Mouse (Mus musculus) megakaryocyte, adult 5-6 weeks (primary cell): ENCODE measurements around the gene Sstr4. TPM values are rescaled to one million over a fixed set of nuclear protein-coding genes. Genes with fewer than 3 reads are reported as not detected.

ENCODE experiments used
- ATAC-seq: 2 replicates; pipeline ENCODE4 v1.8.0; 2016; ENCODE audit warnings: mild to moderate bottlenecking, inconsistent platforms; ENCODE audit not compliant: poor library complexity, severe bottlenecking
- total RNA-seq, 2 experiments: library from RNA; stranded (forward) in 1 of 2; stranded (reverse) in 1 of 2; fragments of 153-499, 151-499 nt in 1 of 2; fragments of 221-1000, 200-1000 nt in 1 of 2; gene quantifications; 2 replicates each; pipeline versions ENCODE4 v1.2.3 to v1.2.4; 2015 to 2017

The Sstr4 gene
- total RNA-seq (2015) (0.80 TPM in 1 of 2 replicates, not detected in the other), total RNA-seq (2017) (1.5 TPM in 1 of 2 replicates, not detected in the other)

DNA sequence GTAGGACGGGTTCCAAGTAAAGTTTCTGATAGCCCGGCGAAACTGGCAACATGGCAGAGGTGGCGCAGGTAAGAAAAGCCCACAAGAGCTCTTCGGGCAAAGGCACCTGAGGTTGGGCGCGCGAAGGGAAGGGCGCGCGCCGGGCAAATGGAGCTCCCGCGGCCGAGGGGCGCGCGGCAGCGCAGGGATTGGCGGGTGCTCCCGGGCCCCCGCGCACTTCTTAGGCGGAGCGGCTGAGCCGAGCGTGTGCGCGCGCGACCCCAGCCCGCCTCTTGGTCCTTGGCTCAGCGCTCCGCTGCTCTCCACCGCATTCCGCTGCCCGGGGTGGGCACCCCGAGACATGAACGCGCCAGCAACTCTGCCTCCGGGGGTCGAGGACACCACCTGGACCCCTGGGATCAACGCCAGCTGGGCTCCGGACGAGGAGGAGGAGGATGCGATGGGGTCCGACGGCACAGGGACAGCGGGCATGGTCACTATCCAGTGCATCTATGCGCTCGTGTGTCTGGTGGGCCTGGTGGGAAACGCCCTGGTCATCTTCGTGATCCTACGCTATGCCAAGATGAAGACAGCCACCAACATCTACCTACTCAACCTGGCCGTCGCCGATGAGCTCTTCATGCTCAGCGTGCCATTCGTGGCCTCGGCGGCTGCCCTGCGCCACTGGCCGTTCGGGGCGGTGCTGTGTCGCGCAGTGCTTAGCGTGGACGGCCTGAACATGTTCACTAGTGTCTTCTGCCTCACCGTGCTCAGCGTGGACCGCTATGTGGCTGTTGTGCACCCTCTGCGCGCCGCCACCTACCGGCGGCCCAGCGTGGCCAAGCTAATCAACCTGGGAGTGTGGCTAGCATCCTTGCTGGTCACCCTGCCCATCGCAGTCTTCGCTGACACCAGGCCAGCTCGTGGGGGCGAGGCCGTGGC lies at the start of gene Sstr4:
Gene Sstr4 (plus strand): TSS at position 214 of the 921 bp plus-strand sequence.
- peak; percentile 58 for ATAC-seq

DNA sequence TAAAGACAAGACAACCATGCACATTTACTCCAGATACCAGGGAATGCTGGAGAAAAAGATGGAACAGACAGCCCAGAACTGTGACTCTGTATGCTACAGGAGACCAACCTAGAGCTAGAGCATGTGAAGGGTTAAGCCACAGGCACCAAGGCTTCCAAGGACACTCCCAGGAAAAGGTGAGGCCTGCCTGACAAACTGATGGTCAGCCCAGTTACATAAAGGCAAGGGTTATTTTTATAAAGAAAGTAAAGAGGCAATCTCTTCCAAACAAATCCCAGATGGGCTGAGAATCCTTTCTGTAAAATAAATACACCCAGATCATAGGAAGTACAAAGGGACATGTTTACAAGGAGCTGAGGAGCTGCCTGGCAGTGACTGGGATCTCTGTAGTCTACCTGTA lies 49.8 kb upstream of the Sstr4 start:
- ATAC-seq, result no peak

DNA sequence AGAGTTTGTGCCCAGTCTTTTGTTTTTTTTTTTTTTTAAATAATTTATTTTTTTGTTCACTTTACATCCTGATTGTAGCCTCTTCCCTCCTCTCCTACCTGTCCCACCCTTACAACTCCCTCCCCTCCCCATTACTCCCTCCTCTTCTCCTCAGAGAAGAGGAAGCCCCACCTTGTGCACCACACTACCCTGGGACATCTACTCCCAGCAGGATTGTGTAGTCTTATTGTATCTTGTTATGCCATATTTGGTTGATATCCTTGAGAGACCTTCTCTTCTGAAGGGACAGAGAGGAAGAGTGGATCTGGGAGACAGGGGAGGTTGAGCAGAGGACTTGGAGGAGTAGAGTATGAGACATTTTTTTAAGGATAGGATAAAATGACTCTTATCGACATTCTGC lies 48.2 kb upstream of the Sstr4 start:
- no peak for ATAC-seq

GRCm38 (mm10) chr2:148349509-148350307 lies 45.4 kb upstream of the Sstr4 start:
- ATAC-seq, result no peak

- ATAC-seq, result peak; percentile 88
Observed at GRCm38 (mm10) chr2:148350460-148350859, 44.7 kb upstream of the Sstr4 start.

DNA sequence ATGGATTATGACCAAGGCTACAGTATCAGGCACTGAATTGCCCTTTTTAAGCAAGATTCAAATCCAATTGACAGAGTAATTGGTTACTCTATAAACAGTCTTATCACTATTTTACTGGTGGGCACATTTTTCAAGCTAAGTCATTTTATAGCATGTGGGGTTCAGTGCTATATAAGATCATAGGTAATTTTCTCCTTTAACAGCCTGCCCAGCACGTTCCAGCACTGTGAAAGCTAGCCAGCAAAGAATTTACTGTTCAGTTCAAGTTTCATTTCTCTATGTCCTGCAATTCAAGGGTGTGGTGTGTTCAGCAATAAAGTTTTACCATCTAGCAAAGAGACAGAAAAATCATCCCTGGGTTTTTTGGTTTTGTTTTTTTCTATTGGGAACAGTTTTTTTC lies 42.5 kb upstream of the Sstr4 start:
- ATAC-seq, result no peak

GRCm38 (mm10) chr2:148357145-148357544 lies 38.0 kb upstream of the Sstr4 start:
- ATAC-seq, result no peak

GRCm38 (mm10) chr2:148364536-148364935 lies 30.6 kb upstream of the Sstr4 start:
- no peak for ATAC-seq

- ATAC-seq, result no peak
Observed at GRCm38 (mm10) chr2:148365227-148365626, 29.9 kb upstream of the Sstr4 start.

DNA sequence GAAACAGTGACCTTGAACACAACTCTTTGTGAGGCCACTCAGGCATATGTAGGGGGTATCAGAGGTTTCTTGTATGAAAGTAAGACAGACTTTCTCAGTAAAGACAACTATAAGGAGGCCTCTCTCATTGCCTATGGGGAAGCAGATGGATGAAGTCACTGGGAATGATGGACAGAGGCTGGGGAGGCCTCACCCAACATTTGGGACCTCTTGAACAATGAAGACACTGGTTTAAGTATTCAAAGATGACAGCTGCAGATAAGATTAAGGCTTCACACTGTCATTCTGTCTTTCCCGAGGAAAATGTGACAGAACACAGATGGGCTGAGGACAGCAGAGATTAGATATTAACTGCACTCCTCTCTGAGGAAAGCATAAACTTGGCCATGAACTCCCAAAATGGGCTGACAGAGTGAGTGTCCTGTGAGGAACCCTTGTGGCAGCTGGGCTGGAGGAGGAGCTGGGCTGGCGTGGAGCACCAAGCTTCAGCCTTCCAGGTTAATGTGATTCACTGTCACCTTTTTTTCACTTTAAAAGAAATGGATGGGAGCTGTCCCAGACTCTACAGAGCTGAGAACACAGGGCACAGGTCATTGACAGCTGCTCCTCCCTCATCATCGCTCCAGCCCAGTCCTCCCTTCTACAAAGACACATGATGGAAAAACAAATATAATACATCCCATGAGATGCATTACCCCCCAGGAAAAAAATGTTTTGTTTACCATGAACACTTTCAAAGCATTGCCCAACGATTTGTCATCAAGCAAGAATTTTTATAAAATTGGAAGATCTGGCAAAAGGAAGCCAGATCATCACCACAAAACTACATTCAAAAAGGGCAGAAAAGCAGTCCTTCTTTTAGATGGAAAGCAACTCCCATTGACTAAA lies 23.2 kb upstream of the Sstr4 start:
- ATAC-seq, result no peak

DNA sequence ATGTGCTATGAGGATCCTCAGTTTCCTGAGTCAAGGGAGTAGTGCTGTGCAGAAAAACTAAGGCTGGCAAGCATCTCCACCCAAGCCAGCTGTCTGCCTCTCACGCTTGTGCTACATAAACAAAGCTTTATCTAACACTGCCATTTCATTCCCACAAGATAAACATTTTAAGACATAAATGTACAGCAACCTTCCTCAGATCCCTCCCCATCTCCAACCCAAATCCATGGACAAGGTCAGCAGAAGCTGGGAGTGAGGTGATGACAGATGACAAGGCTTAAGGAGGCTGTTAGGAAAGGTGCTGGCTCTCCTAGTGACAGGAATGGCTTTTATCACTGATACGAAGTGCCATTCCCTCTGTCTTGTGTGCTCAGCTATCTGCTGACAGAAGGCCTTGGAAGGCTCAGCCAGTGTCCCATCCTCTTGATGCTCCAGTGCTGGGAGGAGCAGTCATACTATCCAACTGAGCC lies 21.5 kb upstream of the Sstr4 start:
- no peak for ATAC-seq

GRCm38 (mm10) chr2:148375326-148376150 lies 19.6 kb upstream of the Sstr4 start:
- ATAC-seq, result peak; percentile 64

DNA sequence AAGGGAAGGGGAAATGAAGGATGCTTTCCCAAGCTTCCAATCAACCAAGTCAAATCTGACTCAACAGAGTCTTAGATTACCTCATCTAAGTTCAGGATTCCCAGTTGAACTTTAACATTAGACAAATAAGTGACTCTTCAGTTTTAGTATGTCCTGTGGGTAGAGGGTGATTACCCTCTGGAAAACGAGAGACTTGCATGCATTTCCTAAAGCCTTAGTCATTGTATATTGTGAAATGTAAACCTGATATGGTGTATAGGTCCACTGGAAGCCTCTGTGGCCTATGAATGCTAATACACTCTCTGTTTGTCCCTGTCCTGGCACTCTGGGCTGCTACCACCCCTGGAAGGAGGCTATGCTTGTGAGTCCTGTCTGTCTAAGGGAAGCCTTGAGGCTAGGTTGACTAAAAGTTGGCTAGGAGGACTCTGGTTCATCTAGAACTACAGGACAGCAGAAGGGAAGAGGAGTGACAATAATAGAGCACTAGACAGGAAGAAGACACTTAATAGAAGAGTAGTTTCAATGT lies 16.3 kb upstream of the Sstr4 start:
- 0 out of 2 replicates have a peak, but pooled peaks have one; percentile 13 for ATAC-seq

DNA sequence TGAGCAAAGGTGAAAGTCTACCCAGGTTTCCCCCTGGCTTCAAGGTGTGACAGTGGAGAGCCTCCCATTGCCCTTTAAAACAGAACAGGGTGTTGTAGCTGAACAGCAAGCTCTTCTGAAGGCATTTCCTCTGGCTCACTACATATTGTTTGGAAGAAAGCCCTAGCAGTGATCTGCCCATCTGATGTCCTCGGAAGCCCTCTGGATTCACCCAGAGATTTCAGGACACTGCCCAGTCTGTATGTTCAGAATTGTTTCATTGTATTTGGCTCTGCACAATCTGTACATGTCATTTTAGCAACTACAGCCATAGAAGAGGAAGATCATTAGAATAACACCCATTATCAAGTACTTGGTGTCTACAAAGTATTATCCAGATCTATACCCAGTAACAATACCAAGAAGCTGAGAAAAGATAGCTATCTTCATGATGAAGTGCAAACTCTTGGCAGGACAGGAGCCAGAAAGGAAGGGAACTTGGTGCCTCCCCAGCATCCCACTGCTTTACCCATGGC lies 15.2 kb upstream of the Sstr4 start:
- ATAC-seq, result no peak

DNA sequence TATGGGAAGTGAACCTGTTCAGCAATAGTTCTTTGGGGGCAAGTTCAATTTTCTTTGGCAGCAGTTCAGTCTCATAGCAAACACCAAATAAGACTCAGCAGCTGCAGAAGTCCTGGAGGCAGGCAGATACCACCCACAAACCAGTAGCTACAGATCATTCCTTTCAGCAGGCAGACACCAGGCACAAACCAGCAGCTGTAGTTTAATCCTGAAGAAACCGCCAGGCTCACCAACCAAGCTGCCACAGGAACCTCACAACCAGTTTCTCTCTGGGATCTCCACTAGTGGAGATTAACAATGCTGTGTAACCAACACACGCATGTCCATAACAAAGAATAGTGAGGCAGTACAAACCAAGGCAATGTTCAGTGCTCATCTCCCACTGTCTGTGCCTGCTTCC lies 14.1 kb upstream of the Sstr4 start:
- no peak for ATAC-seq

GRCm38 (mm10) chr2:148386476-148386875 lies 8.7 kb upstream of the Sstr4 start:
- ATAC-seq, result no peak

- peak; percentile 84 for ATAC-seq
Observed at GRCm38 (mm10) chr2:148386927-148387326, 8.2 kb upstream of the Sstr4 start.

GRCm38 (mm10) chr2:148387652-148388581 lies 7.2 kb upstream of the Sstr4 start:
- no peak for ATAC-seq
